Mouse (Mus musculus): ENCODE measurements around the gene Pdlim4. TPM values are rescaled to one million over a fixed set of nuclear protein-coding genes. Genes with fewer than 3 reads are reported as not detected.
A peak's percentile ranks its signal among the peaks of the same experiment; 100 is the strongest.

Gene Pdlim4
- not detected in 2 replicates for polyA plus RNA-seq (2012; ENCODE audit: insufficient read depth, insufficient read length, low replicate concordance, missing spikeins)

DNA sequence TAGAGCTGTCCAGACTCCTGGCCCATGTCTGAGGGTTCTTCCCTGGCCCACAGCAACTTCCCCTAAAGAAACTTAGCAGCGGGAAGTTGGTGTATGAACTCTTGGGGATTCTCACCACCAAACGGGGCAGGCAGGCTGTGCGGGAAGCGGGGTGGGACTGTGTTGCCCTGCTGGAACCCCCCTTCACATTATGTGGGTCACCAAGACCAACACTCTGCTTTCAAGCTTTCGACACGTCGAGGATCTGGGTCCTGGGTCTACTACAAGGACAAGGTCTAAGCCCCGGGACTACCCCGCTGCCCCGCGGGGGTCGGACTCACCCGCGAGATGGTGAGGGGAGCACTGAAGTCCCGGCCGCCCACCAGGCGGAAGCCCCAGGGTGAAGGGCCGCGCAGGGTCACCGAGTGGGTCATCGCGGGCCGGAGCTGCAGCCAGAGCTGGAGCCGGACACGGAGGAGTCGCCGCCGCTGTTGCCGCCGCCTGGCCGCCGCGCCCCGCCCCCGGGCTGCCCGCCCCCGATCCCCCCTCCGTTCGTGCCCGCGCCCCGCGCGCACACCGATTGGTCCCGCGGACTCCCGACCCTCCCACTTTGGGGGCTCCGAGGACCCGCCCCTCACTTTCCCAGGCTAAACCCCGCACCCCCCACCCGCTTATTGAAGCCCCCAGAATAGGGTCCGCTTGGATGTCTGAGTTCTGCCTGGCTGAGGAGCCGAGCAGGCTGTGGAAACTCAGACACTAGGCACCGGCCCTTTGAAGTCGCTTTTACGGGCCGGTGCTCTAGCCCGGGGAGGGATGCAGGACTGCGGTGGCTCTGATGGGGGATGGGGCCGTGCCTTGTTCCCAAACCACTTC, at the start of gene Pdlim4:
Pdlim4 (minus strand) TSS at position 495 of the 852 bp plus-strand sequence.
- no peak for TF ChIP-seq POLR2A (IDR thresholded peaks at IDR 0.05; ENCODE audit: insufficient read depth, low read depth, low read length)
- TF ChIP-seq CTCF (IDR thresholded peaks at IDR 0.05; ENCODE audit: insufficient read depth, low read depth, low read length) = no peak
- peaks cover 13% of the 10 kb centered on the region for H3K4me1 ChIP-seq (ENCODE audit: control insufficient read depth, insufficient read depth, low read length)
- H3K4me3 ChIP-seq (ENCODE audit: insufficient read depth, low read depth, low read length) = peak within 1 kb of the TSS; percentile 40
- WGBS = 5% methylated on average over 61 of the region's 61 CpGs
- no peak within 1 kb of the TSS for H3K27ac ChIP-seq (ENCODE audit: insufficient read depth, low read depth, low read length)

DNA sequence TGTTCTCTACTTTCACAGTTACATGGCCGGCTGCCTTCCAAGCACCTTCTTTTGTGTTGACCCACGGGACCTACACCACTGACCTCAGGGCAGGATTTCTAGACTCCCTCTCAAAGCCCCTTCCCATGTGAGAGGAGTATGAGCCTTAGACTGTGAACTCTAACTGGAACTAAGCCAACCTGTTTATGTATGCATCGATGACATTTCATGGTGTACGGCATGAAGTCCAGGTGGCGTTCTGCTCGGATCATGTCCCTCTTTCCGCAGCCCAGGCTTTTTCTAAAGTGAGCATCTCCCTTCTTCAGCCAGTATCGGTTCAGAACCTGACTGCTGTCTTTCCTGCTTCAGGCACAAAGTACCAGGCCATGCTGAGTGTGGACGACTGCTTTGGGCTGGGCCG, 48.3 kb upstream of the Pdlim4 start:
- TF ChIP-seq CTCF (IDR thresholded peaks at IDR 0.05; ENCODE audit: insufficient read depth, low read depth, low read length) (no peak), POLR2A (IDR thresholded peaks at IDR 0.05; ENCODE audit: insufficient read depth, low read depth, low read length) (no peak)
- Histone ChIP-seq H3K27ac (ENCODE audit: insufficient read depth, low read depth, low read length) (no peak overlapping the region), H3K4me1 (ENCODE audit: control insufficient read depth, insufficient read depth, low read length) (peaks cover 20% of the 10 kb centered on the region), H3K4me3 (ENCODE audit: insufficient read depth, low read depth, low read length) (no peak overlapping the region)
- 87% methylated on average over 10 of the region's 10 CpGs for WGBS

DNA sequence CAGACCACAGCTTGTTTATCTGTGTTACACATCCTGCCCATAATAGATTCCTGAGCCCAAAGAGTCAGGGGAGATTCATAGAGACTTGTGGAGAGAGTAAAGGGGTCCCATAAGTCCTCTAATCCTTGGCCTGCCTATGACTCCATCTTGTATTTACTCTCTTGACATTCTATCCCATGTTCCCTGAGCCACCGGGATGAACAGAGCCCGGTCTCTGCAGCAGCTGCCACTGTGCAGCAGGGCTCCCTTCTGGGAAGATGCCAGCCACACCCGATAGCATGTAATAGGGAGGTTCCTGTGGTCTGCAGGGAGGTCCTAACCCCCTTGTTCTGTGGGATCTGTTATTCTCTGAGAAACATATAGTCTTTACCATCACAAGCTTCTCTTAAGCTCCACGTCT, 47.6 kb upstream of the Pdlim4 start:
- TF ChIP-seq CTCF (IDR thresholded peaks at IDR 0.05; ENCODE audit: insufficient read depth, low read depth, low read length) (no peak), POLR2A (IDR thresholded peaks at IDR 0.05; ENCODE audit: insufficient read depth, low read depth, low read length) (no peak)
- Histone ChIP-seq H3K27ac (ENCODE audit: insufficient read depth, low read depth, low read length) (no peak overlapping the region), H3K4me3 (ENCODE audit: insufficient read depth, low read depth, low read length) (no peak overlapping the region), H3K4me1 (ENCODE audit: control insufficient read depth, insufficient read depth, low read length) (peaks cover 23% of the 10 kb centered on the region)
- 78% methylated on average over 4 of the region's 4 CpGs for WGBS

DNA sequence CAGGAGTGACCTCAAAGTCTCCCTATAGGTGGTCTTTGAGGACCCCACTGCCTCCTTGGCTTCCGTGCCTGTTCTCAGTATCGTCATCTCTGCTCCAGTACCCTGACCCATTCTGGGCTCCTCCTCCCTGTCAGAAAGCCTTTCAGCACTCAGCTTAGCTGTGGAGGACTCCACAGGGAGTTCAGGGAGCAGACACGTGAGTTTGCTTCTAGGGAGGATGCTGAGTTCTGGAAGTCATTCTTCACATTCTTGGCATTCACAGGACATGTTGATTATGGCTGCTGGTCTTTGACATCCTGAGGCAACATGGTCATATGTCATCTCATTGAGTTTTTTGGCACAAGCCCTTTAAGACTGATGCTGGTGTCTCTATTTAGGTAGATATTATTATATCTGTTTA, 47.1 kb upstream of the Pdlim4 start:
- Histone ChIP-seq H3K27ac (ENCODE audit: insufficient read depth, low read depth, low read length) (no peak overlapping the region), H3K4me1 (ENCODE audit: control insufficient read depth, insufficient read depth, low read length) (peaks cover 23% of the 10 kb centered on the region), H3K4me3 (ENCODE audit: insufficient read depth, low read depth, low read length) (no peak overlapping the region)
- TF ChIP-seq CTCF (IDR thresholded peaks at IDR 0.05; ENCODE audit: insufficient read depth, low read depth, low read length) (no peak), POLR2A (IDR thresholded peaks at IDR 0.05; ENCODE audit: insufficient read depth, low read depth, low read length) (no peak)
- 74% methylated on average over 3 of the region's 3 CpGs for WGBS

DNA sequence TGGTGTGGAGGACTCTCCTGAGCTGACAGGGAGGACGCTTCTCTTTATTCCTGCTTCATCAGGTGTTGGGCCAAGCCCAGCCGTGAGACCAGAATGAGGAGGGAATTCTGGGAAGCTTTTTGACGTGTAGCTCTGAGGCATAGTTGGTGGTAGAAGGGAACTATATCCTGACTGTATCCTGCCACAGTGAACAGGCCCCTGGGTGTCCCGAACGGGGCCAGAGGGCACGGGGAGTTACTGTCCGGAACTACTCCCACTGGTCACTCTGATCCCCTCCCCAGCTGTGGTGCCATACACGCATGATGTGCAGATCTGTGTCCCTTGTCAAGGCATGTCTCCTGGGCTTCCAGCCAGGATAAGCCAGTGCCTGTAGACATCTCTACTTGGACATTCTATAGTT, 46.5 kb upstream of the Pdlim4 start:
- WGBS = 93% methylated on average over 8 of the region's 8 CpGs
- Histone ChIP-seq H3K4me3 (ENCODE audit: insufficient read depth, low read depth, low read length) (no peak overlapping the region), H3K4me1 (ENCODE audit: control insufficient read depth, insufficient read depth, low read length) (peaks cover 23% of the 10 kb centered on the region), H3K27ac (ENCODE audit: insufficient read depth, low read depth, low read length) (no peak overlapping the region)
- TF ChIP-seq POLR2A (IDR thresholded peaks at IDR 0.05; ENCODE audit: insufficient read depth, low read depth, low read length) (no peak), CTCF (IDR thresholded peaks at IDR 0.05; ENCODE audit: insufficient read depth, low read depth, low read length) (no peak)

DNA sequence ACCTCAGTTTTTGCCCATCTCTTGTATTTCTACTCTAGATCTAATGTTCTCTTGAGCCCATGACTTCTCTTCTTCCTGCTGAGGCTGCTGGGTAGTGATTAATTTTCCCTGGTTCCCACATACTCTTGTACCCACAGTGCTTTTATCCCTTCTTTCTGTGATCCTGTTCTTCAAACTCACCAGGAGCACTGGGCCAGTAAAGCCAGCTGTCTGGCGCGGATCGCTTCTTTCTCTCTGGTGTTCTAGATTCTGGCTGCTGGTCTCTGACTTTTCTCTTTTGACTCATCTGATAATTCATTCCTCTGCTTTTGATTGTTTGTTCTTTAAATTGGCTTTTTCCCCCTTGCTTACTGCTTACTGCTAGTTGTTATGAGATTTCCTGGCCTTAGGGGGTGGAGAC, 45.9 kb upstream of the Pdlim4 start:
- TF ChIP-seq POLR2A (IDR thresholded peaks at IDR 0.05; ENCODE audit: insufficient read depth, low read depth, low read length) = no peak
- no peak for TF ChIP-seq CTCF (IDR thresholded peaks at IDR 0.05; ENCODE audit: insufficient read depth, low read depth, low read length)
- Histone ChIP-seq H3K4me3 (ENCODE audit: insufficient read depth, low read depth, low read length) (no peak overlapping the region), H3K27ac (ENCODE audit: insufficient read depth, low read depth, low read length) (no peak overlapping the region), H3K4me1 (ENCODE audit: control insufficient read depth, insufficient read depth, low read length) (peaks cover 23% of the 10 kb centered on the region)
- 90% methylated on average over 3 of the region's 3 CpGs for WGBS

DNA sequence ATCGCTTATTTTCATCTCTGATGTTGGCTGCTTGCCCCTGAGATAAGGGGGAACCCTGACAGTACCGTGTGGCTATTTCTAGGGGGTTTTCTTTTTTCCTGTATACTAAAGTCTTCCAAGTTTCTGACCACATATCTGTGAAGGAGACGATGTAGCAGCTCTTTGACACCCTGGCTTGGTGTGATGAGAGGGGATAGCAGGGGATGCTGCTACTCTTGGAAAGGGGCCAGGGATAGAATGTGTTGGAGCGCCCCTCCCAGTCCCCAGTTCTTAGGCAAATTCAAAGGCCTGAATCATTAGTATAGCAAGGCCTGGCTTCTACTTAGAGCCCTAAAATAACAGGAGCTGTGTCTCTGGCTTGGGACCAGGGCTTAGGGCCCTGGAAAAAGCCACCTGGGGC, 44.5 kb upstream of the Pdlim4 start:
- 12% methylated on average over 4 of the region's 4 CpGs for WGBS
- H3K4me3 ChIP-seq (ENCODE audit: insufficient read depth, low read depth, low read length) = peak overlapping the region; percentile 8; the same call in 1 of the 2 replicates
- peak overlapping the region; percentile 92 for H3K27ac ChIP-seq (ENCODE audit: insufficient read depth, low read depth, low read length)

DNA sequence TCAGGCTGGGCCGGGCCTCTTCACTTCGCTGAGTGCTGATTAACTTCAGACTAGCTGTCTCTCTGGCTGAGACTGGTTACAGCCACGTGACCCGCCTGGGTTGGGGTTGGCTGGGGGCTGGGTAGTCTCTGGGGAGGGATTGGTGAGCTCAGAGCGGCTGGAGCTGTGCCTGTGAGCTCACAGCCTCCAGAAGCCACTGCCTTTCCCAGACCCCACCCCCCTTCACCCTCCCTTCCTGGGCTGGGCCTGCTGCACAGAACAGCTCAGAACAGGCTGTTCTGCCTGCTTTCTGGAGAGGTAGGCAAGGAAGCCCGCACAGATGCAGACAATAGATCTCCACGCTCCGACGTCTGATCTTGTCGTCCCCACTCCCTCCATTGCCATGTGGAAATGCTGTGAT, 44.1 kb upstream of the Pdlim4 start:
- Histone ChIP-seq H3K4me3 (ENCODE audit: insufficient read depth, low read depth, low read length) (peak overlapping the region; percentile 8; the same call in 1 of the 2 replicates), H3K27ac (ENCODE audit: insufficient read depth, low read depth, low read length) (peak overlapping the region; percentile 92), H3K4me1 (ENCODE audit: control insufficient read depth, insufficient read depth, low read length) (peaks cover 26% of the 10 kb centered on the region)
- WGBS = 4% methylated on average over 10 of the region's 10 CpGs
- peak; percentile 59 for TF ChIP-seq POLR2A (IDR thresholded peaks at IDR 0.05; ENCODE audit: insufficient read depth, low read depth, low read length)
- TF ChIP-seq CTCF (IDR thresholded peaks at IDR 0.05; ENCODE audit: insufficient read depth, low read depth, low read length) = no peak

More for the DNA sequence above, 44.5 kb upstream of the Pdlim4 start:
- TF ChIP-seq CTCF (IDR thresholded peaks at IDR 0.05; ENCODE audit: insufficient read depth, low read depth, low read length) = no peak
- no peak for TF ChIP-seq POLR2A (IDR thresholded peaks at IDR 0.05; ENCODE audit: insufficient read depth, low read depth, low read length)
- peaks cover 26% of the 10 kb centered on the region for H3K4me1 ChIP-seq (ENCODE audit: control insufficient read depth, insufficient read depth, low read length)

DNA sequence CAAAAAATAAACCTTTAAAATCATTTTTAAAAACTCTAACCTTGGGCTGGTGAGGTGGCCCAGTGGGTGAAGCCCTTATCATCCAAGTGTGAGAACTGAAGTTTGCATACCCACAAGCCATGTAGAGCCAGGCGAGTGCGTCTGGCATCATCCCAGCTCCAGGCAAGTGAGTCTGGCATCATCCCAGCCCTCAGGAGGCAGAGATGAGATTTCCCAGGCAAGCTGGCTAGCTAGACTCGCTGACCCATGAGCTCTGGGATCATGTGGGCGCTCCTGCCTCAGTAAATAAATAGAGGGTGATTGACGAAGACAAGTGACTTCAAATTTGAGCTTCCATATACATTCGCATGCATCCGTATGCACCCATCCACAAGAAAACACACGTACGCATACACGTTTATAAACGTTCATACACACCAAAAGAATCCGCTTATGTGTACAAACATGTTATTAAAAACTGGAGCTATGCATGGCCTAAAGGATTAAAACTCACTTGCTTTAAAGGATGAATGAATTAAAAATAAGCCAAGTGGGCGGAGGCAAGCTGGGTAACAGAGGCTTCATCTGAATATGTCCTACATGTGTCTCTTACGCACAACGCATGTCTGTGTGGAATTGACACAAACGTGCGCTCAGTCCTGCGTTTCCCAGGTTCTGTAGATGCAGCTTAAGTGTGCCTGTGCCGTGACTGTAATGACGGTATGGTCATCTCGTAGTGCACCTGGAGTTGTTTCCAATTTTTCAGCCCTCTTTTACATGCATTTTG, 43.3 kb upstream of the Pdlim4 start:
- TF ChIP-seq CTCF (IDR thresholded peaks at IDR 0.05; ENCODE audit: insufficient read depth, low read depth, low read length) (no peak), POLR2A (IDR thresholded peaks at IDR 0.05; ENCODE audit: insufficient read depth, low read depth, low read length) (no peak)
- Histone ChIP-seq H3K4me1 (ENCODE audit: control insufficient read depth, insufficient read depth, low read length) (peaks cover 28% of the 10 kb centered on the region), H3K27ac (ENCODE audit: insufficient read depth, low read depth, low read length) (peak overlapping the region; percentile 84), H3K4me3 (ENCODE audit: insufficient read depth, low read depth, low read length) (no peak overlapping the region)
- WGBS = 47% methylated on average over 21 of the region's 21 CpGs
